Mouse (Mus musculus) heart, postnatal 0 days (tissue): Measurements from ENCODE around the gene Cd9. TPM values are rescaled to one million over a fixed set of nuclear protein-coding genes. Genes with fewer than 3 reads are reported as not detected.

Experiments used
- ATAC-seq: fragments of 200-750 bp; cut with Nextera tagmentation; 2 replicates; pipeline ENCODE4 v1.8.0; 2017; ENCODE audit warnings: low read depth, moderate number of reproducible peaks, moderate library complexity; ENCODE audit not compliant: insufficient read depth
- DNase-seq: peaks from one replicate; pipeline ENCODE4 v3.0.0-alpha.2; 2016; ENCODE audit warnings: low spot score
- H3K27ac ChIP-seq: fragments of 300-500 bp; sonication (generic); 2 replicates; pipeline ENCODE4 v1.5.1; 2014; ENCODE audit warnings: low read depth, mild to moderate bottlenecking
- H3K27me3 ChIP-seq: fragments of 300-500 bp; sonication (generic); 2 replicates; pipeline ENCODE4 v1.6.1; 2014; ENCODE audit warnings: low read length, mixed read lengths; ENCODE audit not compliant: control insufficient read depth, insufficient read depth
- H3K36me3 ChIP-seq: fragments of 300-500 bp; sonication (generic); replicated peaks from 2 replicates; pipeline ENCODE4 v1.6.1; 2014; ENCODE audit warnings: low read length, mixed read lengths; ENCODE audit not compliant: control insufficient read depth, insufficient read depth
- H3K4me1 ChIP-seq: fragments of 300-500 bp; sonication (generic); 2 replicates; pipeline ENCODE4 v1.6.1; 2014; ENCODE audit warnings: antibody characterized with exemption; ENCODE audit not compliant: control insufficient read depth, insufficient read depth
- H3K4me2 ChIP-seq: fragments of 300-500 bp; sonication (generic); 2 replicates; pipeline ENCODE4 v1.6.1; 2014; ENCODE audit warnings: low read depth, mild to moderate bottlenecking, low read length, moderate library complexity
- H3K4me3 ChIP-seq: fragments of 300-500 bp; sonication (generic); 2 replicates; pipeline ENCODE4 v1.5.1; 2014; ENCODE audit warnings: low read depth, low read length
- H3K9ac ChIP-seq: fragments of 300-500 bp; sonication (generic); replicated peaks from 2 replicates; pipeline ENCODE4 v1.6.1; 2014; ENCODE audit warnings: low read depth, low read length, mixed read lengths
- H3K9me3 ChIP-seq: fragments of 300-500 bp; sonication (generic); replicated peaks from 2 replicates; pipeline ENCODE4 v1.6.1; 2016; ENCODE audit warnings: low read length; ENCODE audit not compliant: control insufficient read depth
- CTCF ChIP-seq: IDR thresholded peaks from 2 replicates; pipeline ENCODE4 v1.5.1; 2016; ENCODE audit warnings: antibody characterized with exemption, control low read depth, low read depth
- EP300 ChIP-seq: IDR thresholded peaks from 2 replicates; pipeline ENCODE4 v1.6.1; 2016; ENCODE audit warnings: antibody characterized with exemption, low read depth
- WGBS: fragments of 180-500 bp; shearing (Covaris S2); extraction: QIAGEN DNeasy Blood & Tissue Kit; methylation state at CpG from one replicate; pipeline ENCODE4 v1.1.7; 2014; 5-methylcytosine and 5-hydroxymethylcytosine counted together
- polyA plus RNA-seq: library from polyadenylated mRNA; unstranded; fragments of >200 nt; fragmentation: Nextera tagmentation; extraction: Ambion mirVana; gene quantifications from 2 replicates; pipeline ENCODE4 v1.2.1, GENCODE M21; 2015
- total RNA-seq: library from RNA; depleted of rRNA; stranded (reverse); fragments of >200 nt; gene quantifications from 2 replicates; pipeline ENCODE4 v1.2.3, GENCODE M21; 2014; ENCODE audit warnings: low replicate concordance; rRNA removed

Gene Cd9
- total RNA-seq (51.9 and 72.4 TPM in 2 replicates), polyA plus RNA-seq (99.3 and 99.4 TPM in 2 replicates)

DNA sequence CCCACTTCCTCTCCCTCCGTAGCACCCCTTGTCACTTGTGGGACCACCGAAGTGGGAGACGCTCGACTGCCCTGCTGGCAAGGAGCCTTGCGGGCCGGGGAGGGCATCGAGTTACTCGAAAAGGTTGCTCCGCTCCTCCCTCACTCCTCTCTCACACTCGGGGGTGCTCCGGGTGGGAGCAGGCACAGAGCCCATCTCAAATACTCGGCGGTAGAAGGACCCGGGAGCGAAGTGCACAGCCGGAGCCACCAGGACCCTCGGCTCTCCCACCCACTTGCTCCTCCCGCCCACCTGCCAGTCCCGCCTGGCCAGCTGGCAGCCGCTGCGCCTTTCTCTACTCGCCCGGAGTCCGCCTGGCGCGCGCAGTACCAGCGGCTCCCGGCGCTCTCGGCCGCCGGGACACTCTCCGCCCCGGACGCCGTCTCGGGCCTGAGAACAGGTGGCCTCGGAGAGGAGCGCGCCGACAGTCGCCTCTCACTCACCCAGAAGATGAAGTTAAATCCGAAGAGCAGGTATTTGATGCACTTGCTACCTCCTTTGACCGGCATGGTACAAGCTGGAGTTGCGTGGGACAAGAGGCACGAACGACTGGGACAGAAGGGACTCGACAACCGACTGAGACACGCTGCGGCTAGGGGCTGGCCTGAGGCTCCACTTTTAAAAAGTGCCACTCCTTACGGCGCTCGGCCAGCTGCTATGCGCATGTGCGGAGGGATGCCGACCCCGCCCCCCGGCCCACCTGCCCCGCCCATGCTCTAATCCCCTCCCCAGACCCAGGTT, at the start of gene Cd9:
TSS of gene Cd9 (minus strand) at position 700 of the 780 bp plus-strand sequence.
- under 1% methylated on average over 56 of the region's 61 CpGs for WGBS
- DNase-seq: no peak

GRCm38 (mm10) chr6:125541296-125541695, 46.7 kb upstream of the Cd9 start:
- H3K36me3 ChIP-seq: no peaks in the 10 kb centered on the region
- ATAC-seq: no peak

More for the DNA sequence above, at the start of gene Cd9:
- H3K4me2 ChIP-seq: peak within 1 kb of the TSS; percentile 81
- peak within 1 kb of the TSS; percentile 55 for H3K9ac ChIP-seq
- no peaks in the 10 kb centered on the region for H3K36me3 ChIP-seq
- H3K27ac ChIP-seq: peak within 1 kb of the TSS; percentile 59
- no peaks in the 10 kb centered on the region for H3K9me3 ChIP-seq
- TF ChIP-seq EP300 (no peak), CTCF (no peak)
- peak within 1 kb of the TSS; percentile 70 for H3K4me3 ChIP-seq
- peak; percentile 80 for ATAC-seq
- peaks cover 22% of the 10 kb centered on the region for H3K27me3 ChIP-seq
- H3K4me1 ChIP-seq: 0 out of 2 replicates have a peak, but pooled peaks cover 6% of the 10 kb centered on the region

GRCm38 (mm10) chr6:125540826-125541225, 46.2 kb upstream of the Cd9 start:
- Histone ChIP-seq H3K4me3 (no peak overlapping the region), H3K9me3 (no peaks in the 10 kb centered on the region), H3K27me3 (no peaks in the 10 kb centered on the region), H3K4me1 (no peaks in the 10 kb centered on the region), H3K4me2 (no peak overlapping the region), H3K36me3 (no peaks in the 10 kb centered on the region), H3K9ac (no peak overlapping the region), H3K27ac (no peak overlapping the region)
- TF ChIP-seq EP300 (no peak), CTCF (no peak)
- DNase-seq: peak; percentile 32
- WGBS: 60% methylated on average over 6 of the region's 6 CpGs
- no peak for ATAC-seq

More at GRCm38 (mm10) chr6:125541296-125541695, 46.7 kb upstream of the Cd9 start:
- Histone ChIP-seq H3K9ac (no peak overlapping the region), H3K4me1 (no peaks in the 10 kb centered on the region), H3K9me3 (no peaks in the 10 kb centered on the region), H3K4me2 (no peak overlapping the region), H3K4me3 (no peak overlapping the region), H3K27ac (no peak overlapping the region), H3K27me3 (no peaks in the 10 kb centered on the region)
- TF ChIP-seq EP300 (no peak), CTCF (no peak)
- 56% methylated on average over 6 of the region's 6 CpGs for whole genome bisulfite sequencing
- DNase-seq: no peak

DNA sequence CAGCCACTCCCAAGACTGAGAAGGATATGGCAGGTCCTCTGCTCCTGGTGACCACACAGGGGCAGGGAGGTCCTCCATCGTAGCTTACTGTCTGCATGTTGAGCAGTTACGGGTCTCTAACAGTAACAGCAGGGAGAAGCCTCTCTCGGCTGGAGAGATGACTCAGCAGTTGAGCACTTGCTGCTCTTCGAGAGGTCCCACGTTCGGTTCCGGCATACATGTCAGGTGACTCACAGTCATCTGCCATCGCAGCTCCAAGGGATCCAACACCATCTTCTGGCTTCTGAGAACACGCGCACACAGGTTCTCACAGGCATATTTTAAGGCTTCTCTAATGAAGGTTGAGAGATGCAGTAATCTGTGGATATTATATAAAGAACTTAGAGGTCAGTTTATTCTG, 45.6 kb upstream of the Cd9 start:
- no peak for ATAC-seq
- H3K27ac ChIP-seq: no peak overlapping the region
- H3K9ac ChIP-seq: no peak overlapping the region
- H3K4me1 ChIP-seq: no peaks in the 10 kb centered on the region
- no peaks in the 10 kb centered on the region for H3K27me3 ChIP-seq
- H3K36me3 ChIP-seq: no peaks in the 10 kb centered on the region
- no peak for TF ChIP-seq CTCF
- TF ChIP-seq EP300: no peak
- H3K9me3 ChIP-seq: no peaks in the 10 kb centered on the region
- WGBS: 64% methylated on average over 10 of the region's 10 CpGs
- no peak for DNase-seq
- no peak overlapping the region for H3K4me2 ChIP-seq
- no peak overlapping the region for H3K4me3 ChIP-seq

DNA sequence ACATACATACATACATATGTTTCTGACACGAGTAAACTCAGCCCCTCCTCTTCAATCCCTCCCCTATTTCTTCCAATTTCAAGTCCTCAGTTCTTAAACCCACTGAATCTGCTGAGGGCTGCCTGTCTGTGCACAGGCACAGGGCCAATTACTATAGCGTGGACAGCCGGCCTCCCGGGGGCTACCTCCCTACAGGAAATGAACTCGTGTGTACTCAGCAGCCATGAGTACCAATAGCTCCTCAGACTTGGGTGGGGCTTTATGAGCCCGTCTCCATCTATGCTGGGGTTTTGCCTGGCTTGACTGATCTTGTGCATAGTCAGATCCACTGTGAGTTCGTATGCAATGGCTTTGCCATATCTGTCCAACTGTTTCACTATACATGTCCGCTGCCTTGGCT, 44.8 kb upstream of the Cd9 start:
- ATAC-seq (no peak), DNase-seq (peak; percentile 75)
- H3K36me3 ChIP-seq: no peaks in the 10 kb centered on the region
- TF ChIP-seq CTCF: no peak
- no peak for TF ChIP-seq EP300
- H3K9me3 ChIP-seq: no peaks in the 10 kb centered on the region
- H3K4me2 ChIP-seq: no peak overlapping the region
- no peak overlapping the region for H3K4me3 ChIP-seq
- whole genome bisulfite sequencing: 47% methylated on average over 8 of the region's 8 CpGs
- H3K27ac ChIP-seq: no peak overlapping the region
- no peaks in the 10 kb centered on the region for H3K4me1 ChIP-seq
- H3K9ac ChIP-seq: no peak overlapping the region
- no peaks in the 10 kb centered on the region for H3K27me3 ChIP-seq
